Mouse (Mus musculus) T-cell, adult 2 months (primary cell): Measurements from ENCODE around the gene Bag6.
"Not testable (repeated sequence)": the region's sequence is repeated elsewhere in the genome, so short reads cannot be mapped to it uniquely, and the experiment has no call there.

Experiments used
- DNase-seq: peaks from one replicate; pipeline ENCODE4 v3.0.0; 2022; ENCODE audit warnings: low spot score

Gene Bag6

GRCm38 (mm10) chr17:35115046-35116019 is 19.6 kb upstream of the Bag6 start, which contains the start of gene Ly6g5b:
Gene Ly6g5b, minus strand, starts transcription at chr17:35115428.
- DNase-seq: peak; percentile 66

- DNase-seq: no peak
Observed at GRCm38 (mm10) chr17:35120745-35121142, 14.2 kb upstream of the Bag6 start.

GRCm38 (mm10) chr17:35121143-35121799 is 13.7 kb upstream of the Bag6 start, which contains the start of gene Gpank1:
Gene Gpank1, plus strand, starts transcription at chr17:35121455.
- DNase-seq: peak; percentile 99

GRCm38 (mm10) chr17:35121871-35122303 is 13.1 kb upstream of the Bag6 start, which contains the start of gene Csnk2b:
Gene Csnk2b, minus strand, starts transcription at chr17:35122053.
- peak; percentile 65 for DNase-seq

GRCm38 (mm10) chr17:35123287-35123686 is 11.7 kb upstream of the Bag6 start:
- DNase-seq: not testable (repeated sequence)

- DNase-seq: not testable (repeated sequence)
Observed at GRCm38 (mm10) chr17:35124261-35124896, 10.6 kb upstream of the Bag6 start.

GRCm38 (mm10) chr17:35125081-35125480 is 9.9 kb upstream of the Bag6 start:
- no peak for DNase-seq

GRCm38 (mm10) chr17:35125578-35125977 is 9.4 kb upstream of the Bag6 start:
- DNase-seq: no peak

- DNase-seq: peak; percentile 78
Observed at GRCm38 (mm10) chr17:35126206-35126611, 8.8 kb upstream of the Bag6 start, which contains the start of gene D17H6S53E. Gene D17H6S53E, plus strand, starts transcription at chr17:35126373.

- no peak for DNase-seq
Observed at GRCm38 (mm10) chr17:35127017-35127416, 8.0 kb upstream of the Bag6 start.

- DNase-seq: no peak
Observed at GRCm38 (mm10) chr17:35128996-35129395, 6.0 kb upstream of the Bag6 start.

- no peak for DNase-seq
Observed at GRCm38 (mm10) chr17:35131038-35131437, 3.9 kb upstream of the Bag6 start.

GRCm38 (mm10) chr17:35131500-35132173 is 3.3 kb upstream of the Bag6 start, which contains the start of gene Apom:
Gene Apom, minus strand, starts transcription at chr17:35132050.
- DNase-seq: no peak

- no peak for DNase-seq
Observed at GRCm38 (mm10) chr17:35132174-35132560, 2.8 kb upstream of the Bag6 start.

GRCm38 (mm10) chr17:35133517-35133916 is 1.5 kb upstream of the Bag6 start:
- no peak for DNase-seq

- peak; percentile 46 for DNase-seq
Observed at GRCm38 (mm10) chr17:35135591-35136320, 778 bp downstream of the Bag6 start.

GRCm38 (mm10) chr17:35139269-35139668 is 4.3 kb downstream of the Bag6 start:
- DNase-seq: no peak

- DNase-seq: no peak
Observed at GRCm38 (mm10) chr17:35140490-35140996, 5.6 kb downstream of the Bag6 start.

GRCm38 (mm10) chr17:35141971-35142370 is 7.0 kb downstream of the Bag6 start:
- DNase-seq: no peak

- DNase-seq: no peak
Observed at GRCm38 (mm10) chr17:35146139-35146538, 11.2 kb downstream of the Bag6 start.

GRCm38 (mm10) chr17:35147348-35147747 is 12.4 kb downstream of the Bag6 start:
- DNase-seq: no peak
